Mouse (Mus musculus): ENCODE results near the gene Vkorc1.

- no peak for TF ChIP-seq CTCF (IDR thresholded peaks at IDR 0.05; ENCODE audit: low read depth)
- no peak for TF ChIP-seq EP300 (optimal IDR thresholded peaks at IDR 0.05)
These were observed 19.4 kb downstream of the Vkorc1 start, which contains the start of gene Zfp646 for GRCm38 (mm10) chr7:127876041-127876466.

Measured in stomach, postnatal 0 days (tissue).